Mouse (Mus musculus): ENCODE data around the gene Kpna3.

Gene Kpna3

GRCm38 (mm10) chr14:61394745-61395144 lies 44.9 kb downstream of the Kpna3 start:
- no peak for DNase-seq (ENCODE audit: low spot score)

DNA sequence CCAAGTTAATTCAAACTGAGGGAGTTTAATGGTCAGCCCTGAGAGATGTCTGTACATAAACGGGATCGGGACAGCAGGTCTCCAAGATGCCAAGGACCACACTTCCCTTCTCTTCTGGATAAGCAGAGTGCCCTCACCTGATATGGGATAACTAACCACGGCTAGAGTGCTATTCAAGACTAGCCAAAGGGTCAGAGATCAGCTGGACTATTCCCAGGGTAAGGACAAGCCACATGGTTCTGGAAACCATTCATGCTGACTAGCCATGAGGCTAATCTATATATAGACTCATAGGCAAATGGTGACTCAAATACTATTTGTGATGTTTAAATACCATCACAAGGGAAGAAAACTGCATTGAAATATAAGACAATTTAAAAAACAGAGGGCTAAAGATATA lies 49.1 kb downstream of the Kpna3 start:
- no peak for DNase-seq (ENCODE audit: low spot score)

GRCm38 (mm10) chr14:61367290-61367689 lies 72.4 kb downstream of the Kpna3 start:
- DNase-seq (ENCODE audit: low spot score): peak; percentile 19

GRCm38 (mm10) chr14:61364656-61365055 lies 75.0 kb downstream of the Kpna3 start:
- no peak for DNase-seq (ENCODE audit: low spot score)

DNA sequence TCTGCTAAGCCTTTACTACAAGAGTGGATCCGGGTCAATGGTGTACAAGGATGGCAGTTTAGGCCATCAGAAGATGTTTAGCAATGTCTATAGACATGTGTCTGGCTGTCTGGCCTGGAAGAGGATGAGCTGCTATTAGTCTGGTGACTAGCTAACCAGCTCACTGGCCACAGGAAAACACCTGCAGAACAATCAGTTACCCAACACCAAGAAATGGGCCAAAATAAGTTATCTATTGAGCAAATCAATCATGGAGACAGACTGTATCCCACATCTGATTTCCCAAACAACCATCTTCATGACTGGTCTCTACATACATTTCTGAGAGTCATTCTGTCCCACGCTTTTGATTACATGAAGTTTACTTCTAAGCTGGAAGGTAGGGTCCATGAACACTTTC lies 75.9 kb downstream of the Kpna3 start:
- DNase-seq (ENCODE audit: low spot score): no peak

GRCm38 (mm10) chr14:61362268-61362667 lies 77.4 kb downstream of the Kpna3 start:
- DNase-seq (ENCODE audit: low spot score): no peak

GRCm38 (mm10) chr14:61360981-61361511 lies 78.6 kb downstream of the Kpna3 start:
- no peak for DNase-seq (ENCODE audit: low spot score)

DNA sequence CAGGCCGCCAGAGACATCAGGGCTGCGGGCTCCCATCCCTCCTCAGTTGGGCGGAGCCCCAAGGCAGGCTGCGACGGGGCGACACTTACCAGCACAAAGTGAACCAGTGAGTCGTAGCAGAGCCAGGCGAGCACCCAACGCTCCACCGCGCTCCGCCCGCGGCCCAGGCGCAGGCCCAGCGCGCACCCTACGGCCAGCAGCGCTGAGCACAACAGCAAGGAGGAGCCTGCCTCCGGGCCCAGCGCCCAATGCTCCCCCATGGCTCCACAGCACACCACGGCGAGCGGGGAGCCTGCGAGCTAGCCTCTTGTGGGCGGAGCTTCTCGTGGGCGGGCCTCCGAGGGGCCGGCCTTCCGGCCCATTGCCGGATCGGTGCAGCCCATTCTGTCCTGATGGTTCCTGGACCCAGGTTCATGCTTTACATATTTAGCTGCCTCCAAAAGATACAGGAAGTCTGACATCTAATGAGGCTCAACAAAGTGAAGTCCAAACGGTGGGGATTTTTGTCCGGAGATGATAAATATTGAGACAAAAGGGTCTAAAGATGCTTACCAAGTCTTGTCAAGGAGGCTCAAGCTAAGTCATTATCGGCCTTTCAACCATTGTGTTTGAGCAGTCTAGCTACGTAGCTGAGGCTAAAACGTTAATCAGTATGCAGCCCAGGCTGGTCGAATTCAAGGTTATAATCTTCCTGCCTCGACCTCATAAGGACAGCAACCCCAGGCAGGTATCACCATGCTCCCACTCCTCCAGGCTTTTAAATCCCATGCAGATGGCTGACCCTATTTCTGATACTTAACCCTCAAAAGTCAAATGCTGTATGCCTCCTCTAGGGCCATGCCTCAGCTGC lies 79.3 kb downstream of the Kpna3 start, which contains the start of gene Ebpl:
Gene Ebpl, minus strand, starts transcription at position 309 of the 850 bp plus-strand sequence.
- peak; percentile 92 for DNase-seq (ENCODE audit: low spot score)

DNA sequence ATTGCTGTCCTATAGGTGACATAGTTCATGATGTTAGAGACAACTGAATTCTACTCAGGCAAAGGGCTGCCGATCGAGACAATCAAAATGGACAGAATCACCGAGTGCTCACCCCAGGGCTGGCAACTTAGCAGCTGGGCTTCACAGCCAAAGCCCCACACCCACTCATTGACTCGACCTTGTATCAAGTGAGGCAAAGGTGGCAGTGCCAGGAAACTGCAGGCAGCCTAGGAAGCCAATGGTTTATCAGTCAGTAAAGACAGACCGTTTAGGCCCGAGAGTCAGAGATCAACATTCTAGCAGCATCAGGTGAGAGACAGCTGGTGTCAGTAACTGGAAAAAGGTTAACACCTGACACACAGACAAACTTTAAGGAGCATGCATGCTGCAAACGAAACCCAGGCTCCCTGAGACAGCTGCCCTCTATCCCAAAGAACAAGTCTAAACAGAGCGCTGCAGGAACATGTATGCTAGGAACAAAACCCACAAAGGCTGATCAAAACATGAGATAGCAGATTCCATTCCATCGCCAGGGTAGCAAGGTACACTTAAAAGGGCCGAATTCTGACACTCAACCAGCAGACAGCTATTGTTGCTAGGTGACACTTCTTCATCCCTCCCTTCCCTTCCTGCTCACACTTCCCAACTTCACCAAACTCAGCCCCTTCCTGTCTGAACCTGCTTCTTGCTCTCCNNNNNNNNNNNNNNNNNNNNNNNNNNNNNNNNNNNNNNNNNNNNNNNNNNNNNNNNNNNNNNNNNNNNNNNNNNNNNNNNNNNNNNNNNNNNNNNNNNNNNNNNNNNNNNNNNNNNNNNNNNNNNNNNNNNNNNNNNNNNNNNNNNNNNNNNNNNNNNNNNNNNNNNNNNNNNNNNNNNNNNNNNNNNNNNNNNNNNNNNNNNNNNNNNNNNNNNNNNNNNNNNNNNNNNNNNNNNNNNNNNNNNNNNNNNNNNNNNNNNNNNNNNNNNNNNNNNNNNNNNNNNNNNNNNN lies 85.1 kb downstream of the Kpna3 start:
- DNase-seq (ENCODE audit: low spot score): no peak

DNA sequence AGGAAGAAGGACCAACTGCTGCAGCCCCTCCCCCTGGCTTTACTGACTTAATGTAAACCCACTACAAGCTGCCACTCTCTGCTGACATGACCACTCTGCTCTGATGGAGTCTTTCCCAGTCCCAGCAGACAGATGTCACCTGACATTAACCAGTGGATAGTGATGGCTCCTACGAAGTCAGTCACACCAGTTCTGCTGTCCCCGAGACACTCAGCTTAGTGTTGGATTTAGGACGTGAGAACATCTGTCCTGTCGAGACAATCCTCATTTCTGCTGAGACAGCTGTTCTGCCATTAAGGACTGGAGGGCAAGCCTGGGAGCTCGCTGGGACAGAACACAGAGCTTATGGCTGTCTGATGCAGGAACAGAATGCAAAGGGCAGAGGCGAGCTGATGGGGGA lies 88.9 kb downstream of the Kpna3 start:
- no peak for DNase-seq (ENCODE audit: low spot score)

DNA sequence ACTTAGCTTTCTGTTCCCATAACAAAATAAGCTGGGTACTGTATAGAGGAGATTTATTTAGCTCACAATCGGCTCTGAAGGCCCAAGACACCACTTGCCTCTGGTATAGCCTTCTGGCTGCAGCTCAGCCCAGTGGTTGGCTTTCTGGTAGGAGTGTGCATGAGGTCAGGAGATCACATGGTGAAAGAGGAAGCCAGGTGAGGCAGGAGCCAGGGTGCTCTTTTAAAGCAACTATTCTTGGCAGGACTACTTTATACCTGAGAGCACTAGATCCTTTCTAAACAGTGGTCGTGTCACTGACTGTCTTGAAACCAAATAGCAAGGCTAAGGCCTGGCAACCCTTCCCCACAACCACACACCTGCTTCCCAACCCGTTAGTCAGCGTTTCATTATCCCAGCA lies 89.8 kb downstream of the Kpna3 start:
- DNase-seq (ENCODE audit: low spot score): no peak

- peak; percentile 37 for DNase-seq (ENCODE audit: low spot score)
Measured at GRCm38 (mm10) chr14:61346827-61347698, 92.6 kb downstream of the Kpna3 start.

DNA sequence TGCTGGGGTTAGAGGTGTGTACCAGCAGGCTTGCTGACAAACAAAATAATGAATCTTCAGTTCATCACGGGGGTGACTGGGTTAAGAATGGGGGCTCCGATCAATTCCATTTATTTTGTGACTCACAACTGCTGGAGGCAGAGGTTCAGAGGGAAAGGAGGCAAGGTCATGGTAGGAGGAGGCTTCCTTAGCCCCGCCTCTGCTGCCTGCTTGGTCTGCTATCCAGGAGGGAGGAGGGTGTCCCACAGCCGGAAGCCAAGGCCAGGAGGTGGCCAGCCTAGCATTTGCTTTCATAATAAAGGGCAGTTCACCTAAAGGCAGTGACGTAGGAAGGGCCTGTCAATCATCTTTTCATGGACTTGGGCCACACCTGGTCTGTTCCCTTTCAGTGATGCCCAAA lies 95.1 kb downstream of the Kpna3 start:
- DNase-seq (ENCODE audit: low spot score): no peak

GRCm38 (mm10) chr14:61339381-61339780 lies 100.3 kb downstream of the Kpna3 start:
- DNase-seq (ENCODE audit: low spot score): no peak

- DNase-seq (ENCODE audit: low spot score): peak; percentile 92
Measured at GRCm38 (mm10) chr14:61330996-61331561, 108.6 kb downstream of the Kpna3 start.

- peak; percentile 46 for DNase-seq (ENCODE audit: low spot score)
Measured at GRCm38 (mm10) chr14:61330591-61330990, 109.1 kb downstream of the Kpna3 start.

- peak; percentile 90 for DNase-seq (ENCODE audit: low spot score)
Measured at GRCm38 (mm10) chr14:61327618-61328450, 111.8 kb downstream of the Kpna3 start.

DNA sequence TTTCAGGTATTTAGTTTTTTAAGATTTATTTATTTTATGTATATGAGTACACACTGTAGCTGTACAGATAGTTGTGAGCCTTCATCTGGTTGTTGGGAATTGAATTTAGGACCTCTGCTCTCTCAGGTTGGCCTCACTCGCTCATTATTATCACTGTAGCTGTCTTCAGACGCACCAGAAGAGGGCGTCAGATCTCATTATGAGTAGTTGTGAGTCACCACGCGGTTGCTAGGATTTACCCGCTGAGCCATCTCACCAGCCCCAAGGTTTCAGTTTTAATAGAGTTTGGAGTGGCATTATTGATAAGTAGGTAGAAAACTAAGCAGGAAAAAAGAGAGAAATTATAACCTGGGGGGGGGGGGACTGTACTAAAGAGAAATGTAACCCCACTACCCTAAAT lies 112.7 kb downstream of the Kpna3 start:
- DNase-seq (ENCODE audit: low spot score): peak; percentile 46

DNA sequence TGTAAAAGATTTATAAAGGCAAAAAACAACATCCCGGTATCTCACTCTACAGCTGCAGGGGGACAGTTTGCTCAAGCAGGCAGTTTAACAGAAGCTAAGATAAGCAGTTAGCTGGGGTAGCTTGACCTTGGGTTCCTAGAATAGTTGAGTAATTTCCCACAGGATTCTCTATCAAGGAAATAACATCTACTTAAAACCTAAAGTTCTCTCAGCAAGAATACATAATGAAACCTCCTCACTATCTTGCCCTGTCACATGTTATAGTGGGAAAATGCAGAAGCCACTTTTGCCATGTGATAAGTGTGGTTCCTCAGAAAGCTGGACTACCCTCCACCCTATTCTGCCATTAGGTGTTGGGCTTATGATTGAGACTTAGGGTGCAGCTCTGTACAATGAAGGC lies 116.9 kb downstream of the Kpna3 start:
- DNase-seq (ENCODE audit: low spot score): no peak

DNA sequence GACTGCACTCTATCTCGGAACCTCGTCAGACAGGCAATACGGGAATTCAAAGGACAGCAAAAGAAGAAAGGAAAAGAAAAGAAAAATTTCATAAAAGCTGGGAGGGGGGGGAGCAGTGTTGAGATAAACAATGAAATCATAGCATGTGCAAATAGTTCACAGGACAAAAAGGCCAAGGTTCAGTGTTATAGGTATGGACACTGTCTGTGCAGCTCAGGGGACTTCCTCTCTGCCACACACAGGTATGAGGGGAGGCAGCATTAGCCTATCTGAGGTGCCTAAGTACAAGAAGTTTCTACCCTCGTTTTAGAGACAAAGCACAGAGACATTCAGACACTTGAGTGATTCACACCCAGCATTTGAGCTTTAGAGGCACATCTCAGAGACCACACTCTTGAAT lies 118.5 kb downstream of the Kpna3 start:
- DNase-seq (ENCODE audit: low spot score): no peak
